Mouse (Mus musculus) heart, embryonic 14.5 days (tissue): ENCODE data around the gene Sars. TPM values are rescaled to one million over a fixed set of nuclear protein-coding genes. Genes with fewer than 3 reads are reported as not detected.

Experiments used
- ATAC-seq: fragments of 200-750 bp; cut with Nextera tagmentation; 2 replicates; pipeline ENCODE4 v1.8.0; 2017; ENCODE audit warnings: low read depth, moderate TSS enrichment; ENCODE audit not compliant: insufficient number of reproducible peaks, insufficient read depth, low FRiP score
- H3K27ac ChIP-seq, 2 experiments: fragments of 200-500 bp in 1 of 2; fragments of 300-500 bp in 1 of 2; sonication (generic) in 1 of 2; replicated peaks in 1 of 2; 2 replicates each; pipeline ENCODE4 v1.5.1; 2012 to 2014; ENCODE audit warnings: low read depth in 2 of 2, low read length in 2 of 2, control low read depth in 1 of 2, mild to moderate bottlenecking in 1 of 2, mixed read lengths in 1 of 2; ENCODE audit not compliant: control insufficient read depth in 1 of 2, insufficient read depth in 1 of 2
- H3K27me3 ChIP-seq: fragments of 300-500 bp; sonication (generic); 2 replicates; pipeline ENCODE4 v1.6.1; 2014; ENCODE audit warnings: mild to moderate bottlenecking, low read length, control low read depth; ENCODE audit not compliant: control insufficient read depth, insufficient read depth
- H3K36me3 ChIP-seq: fragments of 300-500 bp; sonication (generic); 2 replicates; pipeline ENCODE4 v1.6.1; 2014; ENCODE audit warnings: mild to moderate bottlenecking, control low read depth, low read length, mixed read lengths; ENCODE audit not compliant: control insufficient read depth, insufficient read depth
- H3K4me1 ChIP-seq, 2 experiments: fragments of 200-500 bp in 1 of 2; fragments of 300-500 bp in 1 of 2; sonication (generic) in 1 of 2; 2 replicates each; pipeline ENCODE4 v1.6.1; 2012 to 2014; ENCODE audit warnings: low read length in 2 of 2, control low read depth in 1 of 2, mixed read lengths in 1 of 2; ENCODE audit not compliant: control insufficient read depth in 2 of 2, insufficient read depth in 2 of 2
- H3K4me2 ChIP-seq: fragments of 300-500 bp; sonication (generic); 2 replicates; pipeline ENCODE4 v1.6.1; 2014; ENCODE audit warnings: mild to moderate bottlenecking, low read length
- H3K4me3 ChIP-seq, 2 experiments: fragments of 200-500 bp in 1 of 2; fragments of 300-500 bp in 1 of 2; sonication (generic) in 1 of 2; 2 replicates each; pipeline ENCODE4 v1.5.1; 2012 to 2014; ENCODE audit warnings: low read length in 2 of 2, mild to moderate bottlenecking in 2 of 2, control low read depth in 1 of 2, low read depth in 1 of 2, moderate library complexity in 1 of 2; ENCODE audit not compliant: control insufficient read depth in 1 of 2, insufficient read depth in 1 of 2
- H3K9ac ChIP-seq: fragments of 300-500 bp; sonication (generic); 2 replicates; pipeline ENCODE4 v1.6.1; 2014; ENCODE audit warnings: mild to moderate bottlenecking, low read length
- H3K9me3 ChIP-seq: fragments of 300-500 bp; sonication (generic); 2 replicates; pipeline ENCODE4 v1.6.1; 2016; ENCODE audit warnings: low read length, control low read depth; ENCODE audit not compliant: control insufficient read depth
- WGBS: fragments of 180-500 bp; shearing (Covaris S2); extraction: QIAGEN DNeasy Blood & Tissue Kit; methylation state at CpG from one replicate; pipeline ENCODE4 v1.1.7; 2014; 5-methylcytosine and 5-hydroxymethylcytosine counted together
- polyA plus RNA-seq: library from polyadenylated mRNA; unstranded; fragments of >200 nt; fragmentation: Nextera tagmentation; extraction: Ambion mirVana; gene quantifications from 2 replicates; pipeline ENCODE4 v1.2.1, GENCODE M21; 2014

Sars gene
- 84.5 and 85.2 TPM in 2 replicates for polyA plus RNA-seq

DNA sequence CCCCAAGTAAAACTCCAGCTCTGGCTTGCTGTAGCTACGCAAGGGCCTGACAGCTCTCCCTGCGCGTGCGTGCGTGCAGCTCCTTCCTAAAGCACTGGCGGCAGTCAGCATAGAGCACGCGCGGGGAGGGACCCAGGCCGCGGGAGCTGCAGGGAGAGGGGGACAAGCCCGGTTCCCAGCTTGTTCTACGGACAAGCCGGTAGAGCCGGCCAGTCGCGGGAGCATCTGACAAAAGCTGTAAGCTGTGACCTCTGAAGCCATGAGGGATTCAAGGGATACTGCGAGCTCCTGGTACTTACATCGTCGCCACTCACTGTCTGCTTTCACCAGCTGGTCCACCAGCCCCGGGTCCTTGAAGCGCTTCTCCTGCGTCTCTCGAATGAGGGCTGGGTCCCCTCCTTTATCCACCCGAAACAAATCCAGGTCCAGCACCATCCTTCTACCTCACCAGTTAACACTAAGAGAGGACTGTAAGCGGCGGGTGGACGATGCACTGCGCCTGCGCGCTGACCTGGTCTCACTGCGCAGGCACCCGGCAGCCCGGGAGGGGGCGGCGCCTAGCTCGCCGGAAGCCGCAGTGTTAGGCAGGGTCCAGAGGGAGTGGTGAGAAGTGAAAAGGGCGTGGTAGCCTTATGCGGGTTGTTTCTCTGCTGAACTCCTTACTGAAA lies at the start of gene Sars:
Gene Sars (minus strand): TSS at position 512 of the 668 bp plus-strand sequence.
- ATAC-seq, result peak; percentile 98
- Histone ChIP-seq H3K27me3 (no peaks in the 10 kb centered on the region), H3K27ac (peak within 1 kb of the TSS; percentile 62 to 73), H3K9ac (peak within 1 kb of the TSS; percentile 76), H3K36me3 (peaks cover 22% of the 10 kb centered on the region), H3K4me3 (peak within 1 kb of the TSS; percentile 60 to 79), H3K4me1 (peaks cover 2 to 14% of the 10 kb centered on the region in 2 experiments; a peak in 3 of 4 replicates), H3K4me2 (peak within 1 kb of the TSS; percentile 90), H3K9me3 (no peaks in the 10 kb centered on the region)
- WGBS, result 0% methylated on average over 41 of the region's 41 CpGs

DNA sequence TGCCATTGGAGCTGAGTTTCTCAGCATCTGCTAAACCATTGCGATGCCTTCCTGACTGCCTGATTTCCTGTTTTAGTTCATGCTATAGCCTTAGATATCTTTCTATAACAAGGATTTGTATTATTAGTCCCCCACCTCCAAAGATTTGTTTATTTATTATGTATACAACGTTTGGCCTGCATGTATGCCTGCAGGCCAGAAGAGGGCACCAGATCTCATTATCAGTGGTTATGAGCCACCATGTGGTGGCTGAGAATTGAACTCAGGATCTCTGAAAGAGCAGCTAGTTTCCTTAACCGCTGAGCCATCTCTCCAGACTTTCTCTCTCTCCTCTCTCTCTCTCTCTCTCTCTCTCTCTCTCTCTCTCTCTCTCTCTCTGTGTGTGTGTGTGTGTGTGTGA lies 45.0 kb upstream of the Sars start:
- Histone ChIP-seq H3K4me3 (no peak overlapping the region), H3K27ac (no peak overlapping the region), H3K9ac (no peak overlapping the region), H3K36me3 (no peaks in the 10 kb centered on the region), H3K4me2 (no peak overlapping the region), H3K27me3 (no peaks in the 10 kb centered on the region), H3K4me1 (no peaks in the 10 kb centered on the region), H3K9me3 (0 out of 2 replicates have a peak, but pooled peaks cover 3% of the 10 kb centered on the region)
- 37% methylated on average over 3 of the region's 3 CpGs for WGBS
- no peak for ATAC-seq

DNA sequence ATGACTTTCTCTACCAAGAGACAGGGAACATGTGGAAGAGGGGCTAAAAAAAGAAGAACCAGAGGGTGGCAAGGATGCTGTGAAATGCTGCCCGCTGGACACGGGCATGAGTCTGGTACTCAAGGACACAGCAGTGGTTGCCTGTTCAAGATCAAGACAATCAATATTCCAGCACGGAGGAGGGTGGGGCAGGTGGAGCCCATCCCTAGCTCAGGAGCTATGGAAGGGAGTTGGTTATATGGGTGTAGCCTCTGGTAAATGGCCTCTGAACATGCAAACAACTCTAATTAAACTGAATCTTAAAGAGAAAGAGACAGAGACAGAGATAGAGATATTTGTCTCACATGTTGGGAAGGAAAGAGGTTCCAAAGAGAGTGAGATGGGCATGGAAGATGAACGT lies 39.7 kb upstream of the Sars start:
- no peak overlapping the region for H3K4me2 ChIP-seq
- H3K9me3 ChIP-seq, result 0 out of 2 replicates have a peak, but pooled peaks cover 3% of the 10 kb centered on the region
- H3K36me3 ChIP-seq, result no peaks in the 10 kb centered on the region
- H3K9ac ChIP-seq, result no peak overlapping the region
- ATAC-seq, result no peak
- H3K27ac ChIP-seq, result no peak overlapping the region
- no peaks in the 10 kb centered on the region for H3K27me3 ChIP-seq
- 85% methylated on average over 4 of the region's 4 CpGs for WGBS
- no peak overlapping the region for H3K4me3 ChIP-seq
- no peaks in the 10 kb centered on the region for H3K4me1 ChIP-seq

DNA sequence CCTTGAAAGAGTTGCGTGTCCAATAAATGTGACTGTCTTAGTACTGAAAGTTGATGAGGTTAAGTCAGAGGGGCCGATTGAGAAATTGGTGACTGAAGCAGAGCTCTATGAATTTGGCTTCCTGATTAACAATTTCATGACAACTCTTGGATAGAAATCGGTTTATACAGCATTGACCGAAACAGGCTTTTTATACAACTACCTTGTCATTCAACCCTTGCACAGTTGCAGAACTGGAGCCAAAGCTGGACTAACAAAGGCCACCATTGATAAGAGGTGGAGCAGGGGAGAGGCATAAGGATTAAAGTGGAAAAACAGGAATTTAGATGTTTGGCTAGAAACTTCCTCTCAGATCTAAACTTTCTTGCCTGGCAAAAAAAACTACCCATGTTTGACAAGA lies 33.8 kb upstream of the Sars start:
- no peak overlapping the region for H3K4me3 ChIP-seq
- no peak overlapping the region for H3K4me2 ChIP-seq
- H3K36me3 ChIP-seq, result no peaks in the 10 kb centered on the region
- WGBS, result 79% methylated on average over 4 of the region's 4 CpGs
- H3K27ac ChIP-seq, result no peak overlapping the region
- ATAC-seq, result no peak
- no peak overlapping the region for H3K9ac ChIP-seq
- H3K9me3 ChIP-seq, result no peaks in the 10 kb centered on the region
- H3K4me1 ChIP-seq, result no peaks in the 10 kb centered on the region
- no peaks in the 10 kb centered on the region for H3K27me3 ChIP-seq

DNA sequence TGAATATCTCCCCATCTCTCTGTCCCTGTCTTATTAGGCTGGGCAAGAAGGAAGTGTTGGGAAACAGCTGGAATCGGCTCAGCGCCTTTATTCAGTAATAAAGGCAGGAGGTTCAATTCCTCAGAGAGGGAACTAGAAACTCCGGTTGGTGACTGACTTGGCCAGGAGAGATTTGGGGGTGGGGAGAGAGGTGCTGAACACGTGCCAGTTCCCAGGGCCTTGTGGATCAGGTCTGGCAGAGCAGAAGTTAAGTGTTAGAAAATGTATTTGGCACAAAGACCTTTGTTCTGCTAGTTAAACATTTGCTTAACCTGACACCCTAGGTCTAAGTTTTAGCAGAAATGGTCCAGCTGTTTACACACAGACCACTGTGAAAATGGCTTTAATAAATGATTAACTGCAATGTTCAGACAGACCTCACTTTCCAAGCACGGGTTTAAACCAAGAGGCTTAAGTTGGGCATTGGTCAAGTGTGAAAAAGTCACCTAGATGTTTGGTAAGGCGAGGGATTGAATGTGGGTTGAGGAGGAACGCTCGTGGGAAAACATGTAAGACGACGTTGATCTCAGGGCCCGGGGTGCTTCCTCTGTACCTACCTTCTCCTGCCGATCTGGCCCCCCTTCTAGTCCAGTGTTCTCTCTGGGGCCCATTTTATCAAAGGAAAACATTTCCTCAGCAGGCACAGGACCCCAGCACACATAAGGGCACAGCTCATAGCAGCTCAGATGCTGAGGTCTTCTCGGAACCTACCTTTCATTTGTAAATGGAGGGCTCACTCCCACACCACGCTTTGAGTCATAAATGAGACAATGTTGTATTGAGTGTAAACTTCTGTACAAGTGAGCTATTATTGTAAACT lies 32.0 kb upstream of the Sars start:
- no peaks in the 10 kb centered on the region for H3K4me1 ChIP-seq
- no peak overlapping the region for H3K4me2 ChIP-seq
- H3K27me3 ChIP-seq, result no peaks in the 10 kb centered on the region
- 62% methylated on average over 14 of the region's 14 CpGs for WGBS
- H3K27ac ChIP-seq, result no peak overlapping the region
- no peak for ATAC-seq
- H3K36me3 ChIP-seq, result no peaks in the 10 kb centered on the region
- H3K4me3 ChIP-seq, result no peak overlapping the region
- H3K9me3 ChIP-seq, result no peaks in the 10 kb centered on the region
- no peak overlapping the region for H3K9ac ChIP-seq

DNA sequence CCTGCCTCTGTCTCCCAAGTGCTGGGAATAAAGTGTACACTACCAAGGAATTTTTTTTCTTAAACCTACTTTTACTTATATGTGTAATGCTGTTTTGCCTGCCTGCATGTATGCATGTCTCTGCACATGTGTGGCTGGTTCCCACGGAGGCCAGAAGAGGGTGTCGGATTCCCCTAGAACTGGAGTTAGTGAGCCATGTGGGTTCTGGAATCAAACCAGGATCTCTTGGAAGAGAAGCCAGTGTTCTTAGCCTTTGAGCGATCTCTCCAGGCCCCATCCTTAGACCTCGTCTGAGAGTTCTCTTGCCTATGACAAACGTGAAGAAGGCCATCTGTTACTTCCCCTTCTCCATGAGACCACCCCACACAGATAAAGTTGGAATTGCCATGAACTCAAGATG lies 30.5 kb upstream of the Sars start:
- WGBS, result 75% methylated on average over 5 of the region's 5 CpGs
- no peak overlapping the region for H3K27ac ChIP-seq
- H3K4me1 ChIP-seq, result no peaks in the 10 kb centered on the region
- no peaks in the 10 kb centered on the region for H3K27me3 ChIP-seq
- ATAC-seq, result no peak
- H3K9ac ChIP-seq, result no peak overlapping the region
- no peak overlapping the region for H3K4me3 ChIP-seq
- H3K36me3 ChIP-seq, result no peaks in the 10 kb centered on the region
- no peaks in the 10 kb centered on the region for H3K9me3 ChIP-seq
- H3K4me2 ChIP-seq, result no peak overlapping the region

DNA sequence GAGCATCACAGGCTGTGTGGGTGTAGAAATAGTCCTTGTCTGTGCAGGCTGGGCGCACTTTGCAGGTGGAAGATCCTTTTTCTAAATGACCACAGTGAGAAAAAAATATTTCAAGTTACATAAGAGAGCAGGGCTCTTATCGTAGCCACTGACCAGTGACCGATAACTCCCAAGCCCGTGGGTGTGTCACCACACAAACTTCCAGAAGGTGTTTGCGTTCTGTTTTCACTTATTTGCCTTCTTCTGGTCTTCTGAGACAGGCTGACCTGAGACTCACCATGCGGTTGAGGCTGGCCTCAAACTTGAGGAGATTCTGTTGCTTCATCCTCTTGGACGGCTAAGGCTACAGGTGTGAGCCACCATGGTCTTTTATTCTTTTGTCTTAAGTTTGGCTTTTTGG lies 30.0 kb upstream of the Sars start:
- Histone ChIP-seq H3K4me2 (no peak overlapping the region), H3K36me3 (no peaks in the 10 kb centered on the region), H3K4me1 (no peaks in the 10 kb centered on the region), H3K9me3 (no peaks in the 10 kb centered on the region), H3K9ac (no peak overlapping the region), H3K27me3 (no peaks in the 10 kb centered on the region), H3K4me3 (no peak overlapping the region), H3K27ac (no peak overlapping the region)
- no peak for ATAC-seq
- 88% methylated on average over 7 of the region's 7 CpGs for WGBS
